Mouse (Mus musculus): ENCODE data around the gene Coasy.
A peak's percentile ranks its signal among the peaks of the same experiment; 100 is the strongest.

- peak; percentile 70 for TF ChIP-seq POLR2A (IDR thresholded peaks at IDR 0.05; ENCODE audit: insufficient read depth, low read depth, low read length)
- peak; percentile 91; the same call in 1 of the 2 replicates for TF ChIP-seq CTCF (IDR thresholded peaks at IDR 0.05; ENCODE audit: insufficient read depth, low read depth, low read length)
Observed at GRCm38 (mm10) chr11:101095314-101096024, 13.1 kb downstream of the Coasy start, which contains the start of gene Psmc3ip.
